Mouse (Mus musculus) forebrain, postnatal 0 days (tissue): Measurements from ENCODE around the gene Myo9b. TPM values are rescaled to one million over a fixed set of nuclear protein-coding genes. Genes with fewer than 3 reads are reported as not detected.
"Not testable (repeated sequence)": the region's sequence is repeated elsewhere in the genome, so short reads cannot be mapped to it uniquely, and the experiment has no call there.

Source experiments
- ATAC-seq: fragments of 200-750 bp; cut with Nextera tagmentation; 2 replicates; pipeline ENCODE4 v1.8.0; 2017; ENCODE audit warnings: mild to moderate bottlenecking, moderate library complexity
- DNase-seq: peaks from one replicate; pipeline ENCODE4 v3.0.0-alpha.2; 2015
- H3K27ac ChIP-seq: fragments of 300-500 bp; sonication (generic); 2 replicates; pipeline ENCODE4 v1.5.1; 2014; ENCODE audit warnings: low read depth, mild to moderate bottlenecking, antibody characterized with exemption, low read length, moderate library complexity, mixed read lengths
- H3K27me3 ChIP-seq: fragments of 300-500 bp; sonication (generic); 2 replicates; pipeline ENCODE4 v1.6.1; 2014; ENCODE audit warnings: mild to moderate bottlenecking, low read length, mixed read lengths; ENCODE audit not compliant: insufficient read depth
- H3K36me3 ChIP-seq: fragments of 300-500 bp; sonication (generic); 2 replicates; pipeline ENCODE4 v1.6.1; 2014; ENCODE audit warnings: mild to moderate bottlenecking, moderate library complexity; ENCODE audit not compliant: insufficient read depth
- H3K4me1 ChIP-seq: fragments of 300-500 bp; sonication (generic); 2 replicates; pipeline ENCODE4 v1.6.1; 2014; ENCODE audit warnings: antibody characterized with exemption; ENCODE audit not compliant: insufficient read depth
- H3K4me2 ChIP-seq: fragments of 300-500 bp; sonication (generic); 2 replicates; pipeline ENCODE4 v1.6.1; 2014; ENCODE audit warnings: low read depth, mild to moderate bottlenecking, moderate library complexity
- H3K4me3 ChIP-seq: fragments of 300-500 bp; sonication (generic); 2 replicates; pipeline ENCODE4 v1.5.1; 2014; ENCODE audit warnings: low read depth, low read length, mixed read lengths
- H3K9ac ChIP-seq: fragments of 300-500 bp; sonication (generic); 2 replicates; pipeline ENCODE4 v1.6.1; 2014; ENCODE audit warnings: mild to moderate bottlenecking
- H3K9me3 ChIP-seq: fragments of 300-500 bp; sonication (generic); 2 replicates; pipeline ENCODE4 v1.6.1; 2016; ENCODE audit warnings: low read length
- CTCF ChIP-seq: sonication (generic); IDR thresholded peaks from 2 replicates; pipeline ENCODE4 v1.5.1; 2016; ENCODE audit warnings: antibody characterized with exemption, control low read depth, low read depth
- WGBS: fragments of 180-500 bp; shearing (Covaris S2); extraction: QIAGEN DNeasy Blood & Tissue Kit; methylation state at CpG from one replicate; pipeline ENCODE4 v1.1.7; 2014; 5-methylcytosine and 5-hydroxymethylcytosine counted together
- polyA plus RNA-seq: library from polyadenylated mRNA; unstranded; fragments of >200 nt; fragmentation: Nextera tagmentation; extraction: Ambion mirVana; gene quantifications from 2 replicates; pipeline ENCODE4 v1.2.1, GENCODE M21; 2015
- total RNA-seq: library from RNA; depleted of rRNA; stranded (reverse); fragments of >200 nt; gene quantifications from 2 replicates; pipeline ENCODE4 v1.2.3, GENCODE M21; 2014

Gene Myo9b
- total and polyA plus RNA-seq, 2 experiments from 2014 or later = 6.5 to 31.4 TPM

DNA sequence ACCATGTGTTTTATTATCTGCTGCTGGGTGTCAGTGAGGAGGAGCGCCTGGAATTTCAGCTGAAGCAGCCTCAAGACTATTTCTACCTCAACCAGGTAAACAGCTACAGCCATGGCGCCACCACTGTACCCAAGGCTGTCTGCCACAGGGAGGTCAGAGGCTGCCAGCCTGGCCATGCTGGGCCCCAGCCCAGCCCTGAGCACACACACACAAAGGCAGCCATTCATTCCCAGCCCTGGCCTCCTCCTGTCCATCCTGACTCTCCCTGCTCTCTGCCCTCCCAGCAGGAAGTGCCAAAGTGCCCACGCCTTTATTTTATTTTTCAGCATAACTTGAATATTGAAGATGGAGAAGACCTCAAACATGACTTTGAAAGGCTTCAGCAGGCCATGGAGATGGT is 50.4 kb downstream of the Myo9b start:
- Histone ChIP-seq H3K4me2 (no peak overlapping the region), H3K27ac (no peak overlapping the region), H3K4me3 (no peak overlapping the region), H3K36me3 (peaks cover 56% of the 10 kb centered on the region), H3K27me3 (no peaks in the 10 kb centered on the region), H3K4me1 (no peaks in the 10 kb centered on the region), H3K9me3 (no peaks in the 10 kb centered on the region), H3K9ac (no peak overlapping the region)
- no peak for TF ChIP-seq CTCF
- ATAC-seq (no peak), DNase-seq (no peak)
- 95% methylated on average over 3 of the region's 3 CpGs for WGBS

DNA sequence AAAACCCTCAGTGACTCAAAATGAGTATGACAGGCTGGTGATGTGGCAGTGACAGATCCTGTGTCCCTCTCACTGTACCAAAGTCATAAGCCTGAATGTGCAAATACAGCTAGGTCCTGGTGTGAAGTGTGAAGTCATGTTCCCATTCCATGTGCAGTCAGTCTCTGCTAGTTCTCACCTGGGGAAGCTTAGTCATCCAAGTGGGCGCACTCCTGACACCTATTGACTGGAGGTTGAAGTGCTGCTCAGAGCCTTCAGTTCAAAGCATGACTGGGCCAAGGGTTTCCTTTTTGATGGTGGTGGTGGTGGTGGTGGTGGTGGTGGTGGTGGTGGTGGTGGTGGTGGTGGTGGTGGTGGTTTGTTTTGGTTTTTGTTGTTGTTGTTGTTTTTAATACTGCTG is 52.3 kb downstream of the Myo9b start:
- no peak overlapping the region for H3K9ac ChIP-seq

DNA sequence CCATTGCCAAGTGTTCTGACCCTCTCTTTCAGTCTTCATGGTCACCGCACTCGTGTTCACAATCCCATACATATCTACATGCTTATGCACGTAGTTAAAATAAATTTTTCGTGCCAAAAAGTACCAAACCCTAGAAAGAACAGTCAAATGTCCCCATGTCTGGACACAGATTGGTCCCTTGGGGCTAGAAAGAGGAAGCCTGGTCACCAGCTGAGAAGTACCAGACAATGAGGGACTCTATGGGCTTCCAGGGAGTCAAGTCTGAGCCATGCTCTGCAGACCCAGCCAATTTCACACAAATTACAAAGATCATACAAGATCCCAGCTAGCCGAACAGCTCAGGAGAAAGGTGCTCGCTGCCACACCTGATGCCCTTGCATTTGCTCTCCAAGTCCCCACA is 65.3 kb downstream of the Myo9b start:
- not testable (repeated sequence) for H3K4me3 ChIP-seq, H3K4me1 ChIP-seq, H3K9me3 ChIP-seq, H3K4me2 ChIP-seq, DNase-seq, H3K27ac ChIP-seq, H3K9ac ChIP-seq, ATAC-seq, H3K27me3 ChIP-seq
- H3K36me3 ChIP-seq = peaks cover 65% of the 10 kb centered on the region
- 93% methylated on average over 6 of the region's 6 CpGs for WGBS

More for the DNA sequence above, 52.3 kb downstream of the Myo9b start:
- no peaks in the 10 kb centered on the region for H3K27me3 ChIP-seq
- ATAC-seq (no peak), DNase-seq (no peak)
- TF ChIP-seq CTCF = peak; percentile 45
- H3K36me3 ChIP-seq = peaks cover 71% of the 10 kb centered on the region
- H3K27ac ChIP-seq = no peak overlapping the region
- H3K9me3 ChIP-seq = no peaks in the 10 kb centered on the region
- H3K4me2 ChIP-seq = no peak overlapping the region
- H3K4me3 ChIP-seq = no peak overlapping the region
- WGBS = 100% methylated on average over 1 of the region's 1 CpGs
- no peaks in the 10 kb centered on the region for H3K4me1 ChIP-seq

DNA sequence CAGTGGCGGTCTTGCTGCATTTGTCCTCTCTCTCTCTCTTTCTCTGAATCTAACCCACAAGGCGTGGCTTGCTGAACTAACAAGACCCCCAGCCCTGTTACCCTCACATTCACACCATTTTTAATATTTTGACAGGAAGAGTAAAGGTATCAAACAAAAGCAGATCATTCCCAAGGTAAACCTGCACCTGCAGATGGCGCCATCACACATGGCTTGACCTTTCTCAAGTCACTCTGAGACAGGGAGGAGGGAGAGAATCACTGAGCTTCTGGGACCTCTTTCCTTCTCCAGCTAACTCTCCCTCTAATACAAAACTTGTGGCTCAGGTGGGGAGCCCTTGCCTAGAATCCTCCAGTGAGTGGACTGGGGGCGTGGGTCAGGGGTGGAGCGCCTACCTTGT is 68.1 kb downstream of the Myo9b start:
- TF ChIP-seq CTCF = peak; percentile 45
- ATAC-seq (no peak), DNase-seq (peak; percentile 2)
- no peak overlapping the region for H3K27ac ChIP-seq
- peaks cover 74% of the 10 kb centered on the region for H3K36me3 ChIP-seq
- H3K27me3 ChIP-seq = no peaks in the 10 kb centered on the region
- no peak overlapping the region for H3K4me3 ChIP-seq
- 82% methylated on average over 5 of the region's 5 CpGs for WGBS
- no peak overlapping the region for H3K4me2 ChIP-seq
- no peaks in the 10 kb centered on the region for H3K9me3 ChIP-seq
- H3K9ac ChIP-seq = no peak overlapping the region
- no peaks in the 10 kb centered on the region for H3K4me1 ChIP-seq

DNA sequence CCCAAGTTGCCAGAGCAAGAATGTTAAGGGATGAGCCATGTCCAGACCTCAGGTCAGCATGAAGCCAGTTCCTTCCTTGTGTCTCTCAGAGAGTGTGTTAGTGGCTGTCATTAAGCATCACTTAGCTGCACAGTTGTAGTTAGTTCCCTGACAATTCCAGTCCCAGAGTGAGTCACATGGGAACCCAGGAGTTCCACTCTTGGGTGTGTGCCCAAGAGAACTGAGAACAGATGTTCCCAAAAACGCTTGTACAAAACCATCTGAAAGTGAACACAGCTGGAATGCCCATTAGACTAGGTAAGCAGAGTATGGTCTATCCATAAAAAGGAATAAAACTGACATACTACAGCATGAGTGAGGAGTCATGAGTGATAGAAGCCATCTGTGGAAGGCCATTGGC is 74.1 kb downstream of the Myo9b start:
- Histone ChIP-seq H3K9me3 (no peaks in the 10 kb centered on the region), H3K27me3 (no peaks in the 10 kb centered on the region), H3K9ac (no peak overlapping the region), H3K4me2 (no peak overlapping the region), H3K36me3 (peaks cover 84% of the 10 kb centered on the region), H3K4me1 (no peaks in the 10 kb centered on the region), H3K4me3 (no peak overlapping the region), H3K27ac (no peak overlapping the region)
- WGBS = 78% methylated on average over 1 of the region's 1 CpGs
- no peak for ATAC-seq
- no peak for DNase-seq
- no peak for TF ChIP-seq CTCF

DNA sequence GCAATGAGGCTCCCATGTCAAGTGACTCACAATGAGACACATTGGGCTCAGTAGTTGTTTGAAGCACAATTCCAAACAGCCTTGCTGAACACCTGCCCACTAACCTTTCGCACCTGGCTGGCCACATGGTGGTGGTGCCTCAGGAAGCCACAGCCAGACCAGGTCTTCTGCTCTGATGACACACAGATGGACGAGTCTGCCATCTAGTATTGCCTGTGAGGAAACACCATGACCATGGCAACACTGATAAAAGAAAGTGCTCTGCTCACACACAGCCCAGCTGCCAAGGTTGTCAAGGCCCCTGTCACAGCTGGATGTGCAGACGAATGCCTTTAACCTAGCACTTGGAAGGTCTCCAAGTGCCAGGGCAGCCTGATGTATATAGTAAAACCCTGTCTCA is 78.6 kb downstream of the Myo9b start:
- Histone ChIP-seq H3K4me1 (no peaks in the 10 kb centered on the region), H3K9ac (no peak overlapping the region), H3K9me3 (no peaks in the 10 kb centered on the region), H3K36me3 (peaks cover 93% of the 10 kb centered on the region), H3K4me2 (no peak overlapping the region), H3K27me3 (no peaks in the 10 kb centered on the region), H3K27ac (no peak overlapping the region), H3K4me3 (no peak overlapping the region)
- TF ChIP-seq CTCF = no peak
- ATAC-seq (no peak), DNase-seq (no peak)
- 80% methylated on average over 3 of the region's 3 CpGs for WGBS

DNA sequence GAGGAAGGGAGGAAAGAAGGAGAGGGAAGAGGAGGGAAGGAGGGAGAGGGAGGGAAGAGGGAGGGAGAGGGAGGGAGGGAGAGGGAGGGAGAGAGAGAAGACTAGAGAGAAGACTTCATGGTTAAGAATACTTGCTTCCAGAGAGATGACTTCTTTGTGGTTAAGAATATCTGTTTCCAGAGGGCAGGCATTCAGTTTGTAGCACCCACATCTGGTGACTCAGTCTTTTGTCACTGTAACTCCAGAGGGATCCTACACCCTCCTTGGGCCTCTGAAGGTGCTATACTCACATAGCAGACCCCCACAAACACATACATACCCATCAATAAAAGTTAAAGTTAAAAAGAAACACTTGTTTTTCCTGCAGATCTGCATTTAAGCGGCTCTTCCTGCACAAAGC is 79.0 kb downstream of the Myo9b start:
- no peak overlapping the region for H3K9ac ChIP-seq
- H3K4me3 ChIP-seq = no peak overlapping the region
- H3K27ac ChIP-seq = no peak overlapping the region
- DNase-seq (no peak), ATAC-seq (no peak)
- H3K9me3 ChIP-seq = no peaks in the 10 kb centered on the region
- WGBS = 91% methylated on average over 1 of the region's 1 CpGs
- H3K4me2 ChIP-seq = no peak overlapping the region
- no peaks in the 10 kb centered on the region for H3K27me3 ChIP-seq
- H3K36me3 ChIP-seq = peaks cover 93% of the 10 kb centered on the region
- H3K4me1 ChIP-seq = no peaks in the 10 kb centered on the region
- no peak for TF ChIP-seq CTCF

DNA sequence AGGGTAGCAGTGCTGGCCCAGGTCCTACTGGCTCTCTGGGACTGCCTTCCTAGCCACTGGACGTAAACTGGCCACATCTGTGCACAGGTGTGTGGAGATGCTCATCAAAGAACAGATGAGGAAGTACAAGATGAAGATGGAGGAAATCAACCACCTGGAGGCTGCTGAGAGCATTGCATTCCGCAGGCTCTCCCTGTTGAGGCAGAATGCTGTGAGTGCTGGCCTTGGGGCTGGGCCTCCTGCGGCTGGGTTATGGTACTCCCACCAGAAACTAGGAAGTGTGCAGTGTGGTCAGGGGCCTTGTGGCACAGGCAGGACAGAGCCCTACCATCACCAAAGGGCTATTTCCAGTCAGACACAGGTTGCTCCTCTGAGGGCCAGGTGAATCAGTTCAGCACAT is 85.5 kb downstream of the Myo9b start:
- no peak overlapping the region for H3K4me3 ChIP-seq
- no peak for ATAC-seq
- WGBS = 91% methylated on average over 3 of the region's 3 CpGs

More for the DNA sequence above, 85.5 kb downstream of the Myo9b start:
- Histone ChIP-seq H3K4me1 (no peaks in the 10 kb centered on the region), H3K27ac (no peak overlapping the region), H3K36me3 (peaks cover 78% of the 10 kb centered on the region), H3K9ac (no peak overlapping the region), H3K27me3 (no peaks in the 10 kb centered on the region), H3K4me2 (no peak overlapping the region), H3K9me3 (no peaks in the 10 kb centered on the region)
- TF ChIP-seq CTCF = 0 out of 2 replicates have a peak, but pooled peaks have one; percentile 21
- DNase-seq = no peak
